Mouse (Mus musculus): ENCODE measurements around the gene Wasf2. TPM values are rescaled to one million over a fixed set of nuclear protein-coding genes. Genes with fewer than 3 reads are reported as not detected.
A peak's percentile ranks its signal among the peaks of the same experiment; 100 is the strongest.

Wasf2 gene
- total and polyA plus RNA-seq, 3 experiments, result 34.6 to 83.8 (median 77.5) TPM

- Histone ChIP-seq H3K9ac (ENCODE audit: low read depth, low read length) (no peak overlapping the region), H3K27ac (peak overlapping the region; percentile 38), H3K4me1 (ENCODE audit: control insufficient read depth, insufficient read depth, low read length) (peaks cover 30% of the 10 kb centered on the region), H3K4me3 (no peak overlapping the region), H3K79me2 (replicated peaks; ENCODE audit: control insufficient read depth, insufficient read depth, low read length) (peaks cover 5% of the 10 kb centered on the region), H3K27me3 (ENCODE audit: control insufficient read depth, insufficient read depth, low read length) (no peaks in the 10 kb centered on the region), H3K36me3 (ENCODE audit: control insufficient read depth, insufficient read depth, low read length) (peaks cover 28% of the 10 kb centered on the region)
- no peak for TF ChIP-seq POLR2A (IDR thresholded peaks at IDR 0.05; ENCODE audit: insufficient read depth, low read depth, low read length)
- TF ChIP-seq EP300 (IDR thresholded peaks at IDR 0.05; ENCODE audit: insufficient read depth, low read depth, low read length), result no peak
- WGBS, result 33% methylated on average over 9 of the region's 9 CpGs
- DNase-seq, result no peak
- intact Hi-C loops (cut with DNase I), result no loop called here
Measured at GRCm38 (mm10) chr4:133166773-133167172, 36.5 kb downstream of the Wasf2 start.

- TF ChIP-seq EP300 (IDR thresholded peaks at IDR 0.05; ENCODE audit: insufficient read depth, low read depth, low read length) (peak; percentile 93), CTCF (IDR thresholded peaks at IDR 0.05) (no peak), POLR2A (IDR thresholded peaks at IDR 0.05; ENCODE audit: insufficient read depth, low read depth, low read length) (peak; percentile 78)
- DNase-seq, result peak; percentile 65 to 81
- WGBS, result 37% methylated on average over 10 of the region's 10 CpGs
- intact Hi-C loops (cut with DNase I), result no loop called here
- Histone ChIP-seq H3K27me3 (ENCODE audit: control insufficient read depth, insufficient read depth, low read length) (no peaks in the 10 kb centered on the region), H3K79me2 (replicated peaks; ENCODE audit: control insufficient read depth, insufficient read depth, low read length) (peaks cover 6% of the 10 kb centered on the region), H3K4me1 (ENCODE audit: control insufficient read depth, insufficient read depth, low read length) (peaks cover 40% of the 10 kb centered on the region), H3K4me3 (peak overlapping the region; percentile 14; the same call in 1 of the 2 replicates), H3K36me3 (ENCODE audit: control insufficient read depth, insufficient read depth, low read length) (peaks cover 36% of the 10 kb centered on the region), H3K9ac (ENCODE audit: low read depth, low read length) (peak overlapping the region; percentile 47; the same call in 1 of the 2 replicates), H3K27ac (peak overlapping the region; percentile 72)
Measured at GRCm38 (mm10) chr4:133169237-133170055, 39.1 kb downstream of the Wasf2 start.

- DNase-seq, result peak in 1 of 2 experiments; percentile 60
- H3K4me1 ChIP-seq (ENCODE audit: control insufficient read depth, insufficient read depth, low read length), result peaks cover 41% of the 10 kb centered on the region
- 31% methylated on average over 3 of the region's 3 CpGs for WGBS
- H3K36me3 ChIP-seq (ENCODE audit: control insufficient read depth, insufficient read depth, low read length), result peaks cover 37% of the 10 kb centered on the region
- peaks cover 7% of the 10 kb centered on the region for H3K79me2 ChIP-seq (replicated peaks; ENCODE audit: control insufficient read depth, insufficient read depth, low read length)
- intact Hi-C loops (cut with DNase I), result no loop called here
- 0 out of 2 replicates have a peak overlapping the region, but pooled peaks have one; percentile 18 for H3K9ac ChIP-seq (ENCODE audit: low read depth, low read length)
- H3K27ac ChIP-seq, result peak overlapping the region; percentile 72
- H3K27me3 ChIP-seq (ENCODE audit: control insufficient read depth, insufficient read depth, low read length), result no peaks in the 10 kb centered on the region
- peak overlapping the region; percentile 14; the same call in 1 of the 2 replicates for H3K4me3 ChIP-seq
- TF ChIP-seq POLR2A (IDR thresholded peaks at IDR 0.05; ENCODE audit: insufficient read depth, low read depth, low read length) (no peak), CTCF (IDR thresholded peaks at IDR 0.05) (no peak), EP300 (IDR thresholded peaks at IDR 0.05; ENCODE audit: insufficient read depth, low read depth, low read length) (no peak)
Measured at GRCm38 (mm10) chr4:133170056-133170524, 39.8 kb downstream of the Wasf2 start.

- no peak for DNase-seq
- peak overlapping the region; percentile 72 for H3K27ac ChIP-seq
- H3K36me3 ChIP-seq (ENCODE audit: control insufficient read depth, insufficient read depth, low read length), result peaks cover 42% of the 10 kb centered on the region
- peaks cover 46% of the 10 kb centered on the region for H3K4me1 ChIP-seq (ENCODE audit: control insufficient read depth, insufficient read depth, low read length)
- no peak overlapping the region for H3K9ac ChIP-seq (ENCODE audit: low read depth, low read length)
- TF ChIP-seq EP300 (IDR thresholded peaks at IDR 0.05; ENCODE audit: insufficient read depth, low read depth, low read length) (no peak), CTCF (IDR thresholded peaks at IDR 0.05) (no peak), POLR2A (IDR thresholded peaks at IDR 0.05; ENCODE audit: insufficient read depth, low read depth, low read length) (no peak)
- H3K79me2 ChIP-seq (replicated peaks; ENCODE audit: control insufficient read depth, insufficient read depth, low read length), result peaks cover 8% of the 10 kb centered on the region
- H3K4me3 ChIP-seq, result no peak overlapping the region
- no peaks in the 10 kb centered on the region for H3K27me3 ChIP-seq (ENCODE audit: control insufficient read depth, insufficient read depth, low read length)
- intact Hi-C loops (cut with DNase I), result no loop called here
Measured at GRCm38 (mm10) chr4:133170616-133171015, 40.3 kb downstream of the Wasf2 start.

- Histone ChIP-seq H3K79me2 (replicated peaks; ENCODE audit: control insufficient read depth, insufficient read depth, low read length) (peaks cover 12% of the 10 kb centered on the region), H3K4me3 (no peak overlapping the region), H3K27ac (peak overlapping the region; percentile 85), H3K27me3 (ENCODE audit: control insufficient read depth, insufficient read depth, low read length) (no peaks in the 10 kb centered on the region), H3K9ac (ENCODE audit: low read depth, low read length) (no peak overlapping the region), H3K4me1 (ENCODE audit: control insufficient read depth, insufficient read depth, low read length) (peaks cover 50% of the 10 kb centered on the region), H3K36me3 (ENCODE audit: control insufficient read depth, insufficient read depth, low read length) (peaks cover 52% of the 10 kb centered on the region)
- 45% methylated on average over 4 of the region's 4 CpGs for whole genome bisulfite sequencing
- intact Hi-C loops (cut with DNase I), result no loop called here
- TF ChIP-seq CTCF (IDR thresholded peaks at IDR 0.05), result no peak
- TF ChIP-seq EP300 (IDR thresholded peaks at IDR 0.05; ENCODE audit: insufficient read depth, low read depth, low read length), result no peak
- no peak for TF ChIP-seq POLR2A (IDR thresholded peaks at IDR 0.05; ENCODE audit: insufficient read depth, low read depth, low read length)
- DNase-seq, result no peak
Measured at GRCm38 (mm10) chr4:133172451-133172850, 42.1 kb downstream of the Wasf2 start.

GRCm38 (mm10) chr4:133174361-133174760, 44.1 kb downstream of the Wasf2 start:
- H3K4me3 ChIP-seq, result peak overlapping the region; percentile 24
- peak in 1 of 2 experiments; percentile 58 for DNase-seq
- peak overlapping the region; percentile 38; the same call in 1 of the 2 replicates for H3K9ac ChIP-seq (ENCODE audit: low read depth, low read length)
- H3K79me2 ChIP-seq (replicated peaks; ENCODE audit: control insufficient read depth, insufficient read depth, low read length), result peaks cover 12% of the 10 kb centered on the region
- peak overlapping the region; percentile 85 for H3K27ac ChIP-seq
- H3K36me3 ChIP-seq (ENCODE audit: control insufficient read depth, insufficient read depth, low read length), result peaks cover 60% of the 10 kb centered on the region
- peaks cover 55% of the 10 kb centered on the region for H3K4me1 ChIP-seq (ENCODE audit: control insufficient read depth, insufficient read depth, low read length)
- intact Hi-C loops (cut with DNase I), result loop anchor here (2.0 kb wide), 1 partner anchor 44 kb away; the partner anchor contains the start of gene Wasf2
- no peaks in the 10 kb centered on the region for H3K27me3 ChIP-seq (ENCODE audit: control insufficient read depth, insufficient read depth, low read length)
- TF ChIP-seq POLR2A (IDR thresholded peaks at IDR 0.05; ENCODE audit: insufficient read depth, low read depth, low read length), result peak; percentile 64; the same call in 1 of the 2 replicates
- TF ChIP-seq EP300 (IDR thresholded peaks at IDR 0.05; ENCODE audit: insufficient read depth, low read depth, low read length), result peak; percentile 62; the same call in 1 of the 2 replicates
- TF ChIP-seq CTCF (IDR thresholded peaks at IDR 0.05), result no peak
- 7% methylated on average over 4 of the region's 4 CpGs for WGBS

Measured in heart, adult 2 months (tissue).